Mouse (Mus musculus): ENCODE measurements around the gene Sept7. TPM values are rescaled to one million over a fixed set of nuclear protein-coding genes. Genes with fewer than 3 reads are reported as not detected.

Gene Sept7
- polyA plus RNA-seq, 1 experiment from 2014 or later = 237 TPM

DNA sequence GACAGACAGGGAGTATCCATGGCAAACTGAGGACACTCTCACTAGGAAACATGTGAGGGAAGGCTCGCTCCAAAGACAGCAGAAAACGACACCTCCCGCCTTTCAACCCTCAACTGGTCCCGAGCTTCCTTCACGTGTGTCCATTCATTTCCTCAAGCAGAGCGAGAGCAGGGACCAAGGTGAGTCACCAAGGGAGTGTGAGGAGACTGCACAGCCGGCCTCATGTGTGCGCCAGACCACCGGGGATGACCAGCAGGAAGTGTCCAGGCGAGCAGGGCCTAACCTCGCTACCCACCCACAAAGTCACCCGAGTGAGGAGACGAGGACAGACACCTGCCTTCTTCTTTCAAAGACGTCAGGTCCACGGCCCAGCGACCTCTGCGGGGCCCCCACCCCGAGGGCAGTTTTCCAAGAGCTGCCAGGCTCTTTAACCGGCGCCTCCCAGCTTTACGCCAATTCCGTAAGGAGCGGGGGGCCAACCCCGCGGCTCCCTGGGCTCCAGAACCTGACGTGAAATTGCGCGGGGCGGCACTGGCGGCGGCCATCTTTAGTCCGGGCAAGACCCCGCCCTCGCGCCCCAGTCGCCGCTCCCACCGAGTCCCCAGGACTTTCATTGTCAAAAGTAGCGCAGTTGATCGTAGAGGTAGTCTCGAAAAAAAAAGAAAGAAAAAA lies 492 bp upstream of the Sept7 start:
- TF ChIP-seq EP300 (IDR thresholded peaks at IDR 0.05) = no peak; the same call in 1 of the 2 replicates
- TF ChIP-seq CTCF (IDR thresholded peaks at IDR 0.05) = 0 out of 2 replicates have a peak, but pooled peaks have one; percentile 11
- H3K36me3 ChIP-seq (ENCODE audit: insufficient read depth, low read length) = no peaks in the 10 kb centered on the region
- H3K4me1 ChIP-seq (ENCODE audit: insufficient read depth, low read depth, low read length) = peaks cover 8% of the 10 kb centered on the region; the same call in 1 of the 2 replicates
- peak overlapping the region; percentile 99 for H3K27ac ChIP-seq (ENCODE audit: low read length)
- under 1% methylated on average over 41 of the region's 41 CpGs for WGBS
- H3K9ac ChIP-seq (replicated peaks; ENCODE audit: low read depth) = peak overlapping the region; percentile 98
- no peaks in the 10 kb centered on the region for H3K9me3 ChIP-seq (ENCODE audit: low read length)
- ATAC-seq = peak; percentile 87
- H3K4me2 ChIP-seq (replicated peaks; ENCODE audit: low read depth, low read length) = peak overlapping the region; percentile 70
- peak overlapping the region; percentile 98 for H3K4me3 ChIP-seq (ENCODE audit: low read depth, low read length)
- DNase-seq (ENCODE audit: low spot score) = peak; percentile 95
- H3K27me3 ChIP-seq (replicated peaks; ENCODE audit: insufficient read depth, low read length) = no peaks in the 10 kb centered on the region

DNA sequence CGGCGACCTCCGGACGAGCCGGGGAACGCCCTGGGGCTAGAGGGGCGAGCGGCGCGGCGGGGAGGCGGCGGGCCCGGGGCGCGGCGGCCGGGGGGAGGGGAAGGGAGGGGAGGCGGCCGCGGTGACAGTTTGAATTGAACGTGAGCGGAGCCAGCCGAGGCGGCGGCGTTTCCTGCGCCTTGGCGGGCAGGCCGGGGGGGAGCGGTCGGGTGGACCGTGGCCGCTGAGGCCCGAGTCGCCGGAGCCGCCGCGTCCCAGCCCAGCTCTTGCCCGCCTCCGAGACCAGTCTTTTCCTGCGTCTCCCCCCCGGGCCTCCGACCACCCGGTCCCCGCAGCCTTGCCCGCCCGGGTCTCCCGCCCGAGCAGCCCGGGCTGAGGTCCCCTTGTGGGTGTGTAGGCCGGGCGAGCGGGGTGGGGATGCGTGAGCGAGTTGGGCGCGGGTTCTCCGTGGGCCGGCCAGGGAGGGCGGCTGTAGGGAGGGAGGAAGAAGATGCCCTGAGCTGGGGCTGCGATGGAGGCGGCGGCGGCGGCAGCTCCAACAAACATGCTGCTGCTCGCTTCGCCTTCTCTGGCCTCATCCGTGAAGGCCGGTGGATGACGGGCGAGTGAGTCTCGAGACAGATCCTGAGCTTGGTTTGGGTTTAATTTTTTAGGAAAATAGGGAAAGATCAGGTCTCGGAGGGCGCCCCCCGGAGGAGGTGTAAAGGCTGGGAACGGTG lies 679 bp downstream of the Sept7 start:
- Histone ChIP-seq H3K27ac (ENCODE audit: low read length) (peak overlapping the region; percentile 99), H3K27me3 (replicated peaks; ENCODE audit: insufficient read depth, low read length) (no peaks in the 10 kb centered on the region), H3K4me2 (replicated peaks; ENCODE audit: low read depth, low read length) (peak overlapping the region; percentile 63), H3K4me1 (ENCODE audit: insufficient read depth, low read depth, low read length) (peaks cover 8% of the 10 kb centered on the region; the same call in 1 of the 2 replicates), H3K9ac (replicated peaks; ENCODE audit: low read depth) (peak overlapping the region; percentile 98), H3K4me3 (ENCODE audit: low read depth, low read length) (peak overlapping the region; percentile 98), H3K9me3 (ENCODE audit: low read length) (no peaks in the 10 kb centered on the region), H3K36me3 (ENCODE audit: insufficient read depth, low read length) (no peaks in the 10 kb centered on the region)
- WGBS = under 1% methylated on average over 27 of the region's 78 CpGs
- peak; percentile 67 for DNase-seq (ENCODE audit: low spot score)
- peak; percentile 42 for ATAC-seq
- TF ChIP-seq CTCF (IDR thresholded peaks at IDR 0.05) (peak; percentile 56), EP300 (IDR thresholded peaks at IDR 0.05) (no peak)

GRCm38 (mm10) chr9:25253478-25253824 lies 1.2 kb downstream of the Sept7 start:
- no peaks in the 10 kb centered on the region for H3K9me3 ChIP-seq (ENCODE audit: low read length)
- peak overlapping the region; percentile 99 for H3K27ac ChIP-seq (ENCODE audit: low read length)
- peak overlapping the region; percentile 63 for H3K4me2 ChIP-seq (replicated peaks; ENCODE audit: low read depth, low read length)
- no peak for TF ChIP-seq CTCF (IDR thresholded peaks at IDR 0.05)
- TF ChIP-seq EP300 (IDR thresholded peaks at IDR 0.05) = no peak
- peak overlapping the region; percentile 98 for H3K4me3 ChIP-seq (ENCODE audit: low read depth, low read length)
- H3K36me3 ChIP-seq (ENCODE audit: insufficient read depth, low read length) = no peaks in the 10 kb centered on the region
- H3K4me1 ChIP-seq (ENCODE audit: insufficient read depth, low read depth, low read length) = peaks cover 8% of the 10 kb centered on the region; the same call in 1 of the 2 replicates
- 1% methylated on average over 3 of the region's 3 CpGs for WGBS
- peak overlapping the region; percentile 98 for H3K9ac ChIP-seq (replicated peaks; ENCODE audit: low read depth)
- no peak for ATAC-seq
- no peaks in the 10 kb centered on the region for H3K27me3 ChIP-seq (replicated peaks; ENCODE audit: insufficient read depth, low read length)
- DNase-seq (ENCODE audit: low spot score) = peak; percentile 22

- H3K4me2 ChIP-seq (replicated peaks; ENCODE audit: low read depth, low read length) = no peak overlapping the region
- no peak for ATAC-seq
- H3K36me3 ChIP-seq (ENCODE audit: insufficient read depth, low read length) = no peaks in the 10 kb centered on the region
Measured at GRCm38 (mm10) chr9:25260411-25260810, 8.2 kb downstream of the Sept7 start.

GRCm38 (mm10) chr9:25260979-25261378 lies 8.7 kb downstream of the Sept7 start:
- no peak overlapping the region for H3K4me2 ChIP-seq (replicated peaks; ENCODE audit: low read depth, low read length)
- no peak overlapping the region for H3K9ac ChIP-seq (replicated peaks; ENCODE audit: low read depth)
- DNase-seq (ENCODE audit: low spot score) (peak; percentile 47), ATAC-seq (no peak)
- no peaks in the 10 kb centered on the region for H3K9me3 ChIP-seq (ENCODE audit: low read length)
- H3K4me1 ChIP-seq (ENCODE audit: insufficient read depth, low read depth, low read length) = peaks cover 6% of the 10 kb centered on the region; the same call in 1 of the 2 replicates
- no peaks in the 10 kb centered on the region for H3K27me3 ChIP-seq (replicated peaks; ENCODE audit: insufficient read depth, low read length)
- no peak overlapping the region for H3K4me3 ChIP-seq (ENCODE audit: low read depth, low read length)
- H3K36me3 ChIP-seq (ENCODE audit: insufficient read depth, low read length) = no peaks in the 10 kb centered on the region
- H3K27ac ChIP-seq (ENCODE audit: low read length) = no peak overlapping the region
- no peak for TF ChIP-seq CTCF (IDR thresholded peaks at IDR 0.05)
- peak; percentile 32 for TF ChIP-seq EP300 (IDR thresholded peaks at IDR 0.05)

More at GRCm38 (mm10) chr9:25260411-25260810, 8.2 kb downstream of the Sept7 start:
- Histone ChIP-seq H3K4me3 (ENCODE audit: low read depth, low read length) (no peak overlapping the region), H3K4me1 (ENCODE audit: insufficient read depth, low read depth, low read length) (peaks cover 6% of the 10 kb centered on the region; the same call in 1 of the 2 replicates), H3K9me3 (ENCODE audit: low read length) (no peaks in the 10 kb centered on the region), H3K27me3 (replicated peaks; ENCODE audit: insufficient read depth, low read length) (no peaks in the 10 kb centered on the region), H3K9ac (replicated peaks; ENCODE audit: low read depth) (no peak overlapping the region), H3K27ac (ENCODE audit: low read length) (no peak overlapping the region)
- 79% methylated on average over 3 of the region's 3 CpGs for WGBS
- no peak for DNase-seq (ENCODE audit: low spot score)
- no peak for TF ChIP-seq CTCF (IDR thresholded peaks at IDR 0.05)
- TF ChIP-seq EP300 (IDR thresholded peaks at IDR 0.05) = no peak

GRCm38 (mm10) chr9:25262087-25262486 lies 9.8 kb downstream of the Sept7 start:
- Histone ChIP-seq H3K4me3 (ENCODE audit: low read depth, low read length) (no peak overlapping the region), H3K4me2 (replicated peaks; ENCODE audit: low read depth, low read length) (no peak overlapping the region), H3K27ac (ENCODE audit: low read length) (no peak overlapping the region), H3K9me3 (ENCODE audit: low read length) (no peaks in the 10 kb centered on the region), H3K36me3 (ENCODE audit: insufficient read depth, low read length) (no peaks in the 10 kb centered on the region), H3K27me3 (replicated peaks; ENCODE audit: insufficient read depth, low read length) (no peaks in the 10 kb centered on the region), H3K9ac (replicated peaks; ENCODE audit: low read depth) (no peak overlapping the region), H3K4me1 (ENCODE audit: insufficient read depth, low read depth, low read length) (peaks cover 6% of the 10 kb centered on the region; the same call in 1 of the 2 replicates)
- 62% methylated on average over 1 of the region's 1 CpGs for WGBS
- ATAC-seq (no peak), DNase-seq (ENCODE audit: low spot score) (no peak)
- TF ChIP-seq CTCF (IDR thresholded peaks at IDR 0.05) (no peak), EP300 (IDR thresholded peaks at IDR 0.05) (no peak)
